28 mouse cellular contexts compared by ENCODE assay signal in genomic region chr7:45147267-45147666, GRCm38 (mm10). TPM values are rescaled to one million over a fixed set of nuclear protein-coding genes. Genes with fewer than 3 reads are reported as not detected.
A peak's percentile ranks its signal among the peaks of the same experiment; 100 is the strongest.
DNase-seq lines count a peak whose midpoint lies in the region; ATAC-seq and TF ChIP-seq lines count a peak whose summit lies in the region.
"Had no signal": no experiment of that assay in that cellular context is flagged by ENCODE, and none has a peak within 500 bp of the region (broad histone marks: within the 10 kb centered on the region; RNA-seq: fewer than 3 reads in every experiment).

No protein-coding gene starts in this region.

- H3K9me3 ChIP-seq in midbrain, embryonic 16.5 days (replicated peaks; ENCODE audit: control insufficient read depth, low read length, poor library complexity, severe bottlenecking): no peaks in the 10 kb centered on the region
- no peaks in the 10 kb centered on the region for H3K9me3 ChIP-seq in midbrain, postnatal 0 days (ENCODE audit: low read length)
- no peaks in the 10 kb centered on the region for H3K9me3 ChIP-seq in kidney, postnatal 0 days (replicated peaks; ENCODE audit: low read length)
- H3K9me3 ChIP-seq: embryonic facial prominence, embryonic 10.5 days; embryonic facial prominence, embryonic 15.5 days; forebrain, embryonic 13.5 days; heart, embryonic 13.5 days; limb, embryonic 13.5 days; liver, embryonic 15.5 days; stomach, embryonic 15.5 days had no signal

- no peak for ATAC-seq in midbrain, embryonic 16.5 days
- ATAC-seq in midbrain, postnatal 0 days (ENCODE audit: low FRiP score): no peak
- ATAC-seq in kidney, postnatal 0 days (replicated peaks; ENCODE audit: low FRiP score, low read depth): peak; percentile 17; the same call in 1 of the 2 replicates
- ATAC-seq in megakaryocyte progenitor cell, adult 5-6 weeks (replicated peaks; ENCODE audit: poor library complexity): no peak
- ATAC-seq: CD4-positive, CD25-positive, alpha-beta regulatory T cell, adult 4 months; forebrain, embryonic 13.5 days; hindbrain, embryonic 16.5 days had no signal

- H3K27ac ChIP-seq in midbrain, embryonic 16.5 days (ENCODE audit: low read length): no peak overlapping the region
- no peak overlapping the region for H3K27ac ChIP-seq in midbrain, postnatal 0 days (ENCODE audit: low read depth, low read length)
- H3K27ac ChIP-seq in kidney, postnatal 0 days: peak overlapping the region; percentile 64; the same call in 1 of the 2 replicates
- H3K27ac ChIP-seq: embryonic facial prominence, embryonic 10.5 days; embryonic facial prominence, embryonic 15.5 days; forebrain, embryonic 13.5 days; limb, embryonic 13.5 days; liver, embryonic 15.5 days; macrophage; stomach, embryonic 15.5 days had no signal

- no peaks in the 10 kb centered on the region for H3K4me1 ChIP-seq in midbrain, embryonic 16.5 days (ENCODE audit: control insufficient read depth, insufficient read depth, low read length)
- no peaks in the 10 kb centered on the region for H3K4me1 ChIP-seq in midbrain, postnatal 0 days (ENCODE audit: insufficient read depth, low read length)
- H3K4me1 ChIP-seq in kidney, postnatal 0 days (replicated peaks; ENCODE audit: insufficient read depth, low read length): peaks cover 11% of the 10 kb centered on the region

- H3K4me3 ChIP-seq in midbrain, embryonic 16.5 days (ENCODE audit: low read depth, low read length): no peak overlapping the region
- no peak overlapping the region for H3K4me3 ChIP-seq in midbrain, postnatal 0 days (ENCODE audit: low read depth, low read length)
- no peak overlapping the region for H3K4me3 ChIP-seq in kidney, postnatal 0 days (replicated peaks; ENCODE audit: low read depth, low read length)
- H3K4me3 ChIP-seq: embryonic facial prominence, embryonic 10.5 days; embryonic facial prominence, embryonic 15.5 days; forebrain, embryonic 13.5 days; heart, embryonic 13.5 days; limb, embryonic 13.5 days; liver, embryonic 15.5 days; stomach, embryonic 15.5 days had no signal

- no peaks in the 10 kb centered on the region for H3K27me3 ChIP-seq in midbrain, embryonic 16.5 days (ENCODE audit: control insufficient read depth, insufficient read depth, low read depth, low read length)
- no peaks in the 10 kb centered on the region for H3K27me3 ChIP-seq in midbrain, postnatal 0 days (ENCODE audit: insufficient read depth, low read length)
- no peaks in the 10 kb centered on the region for H3K27me3 ChIP-seq in kidney, postnatal 0 days (ENCODE audit: insufficient read depth, low read length)
- H3K27me3 ChIP-seq: embryonic facial prominence, embryonic 15.5 days; forebrain, embryonic 13.5 days; heart, embryonic 13.5 days; limb, embryonic 13.5 days; liver, embryonic 15.5 days; stomach, embryonic 15.5 days had no signal

- DNase-seq in kidney, adult 11 months: peak; percentile 62
- no peak for DNase-seq in kidney, postnatal 4 days
- DNase-seq in midbrain, postnatal 0 days (ENCODE audit: low spot score): no peak
- DNase-seq in kidney, postnatal 0 days (ENCODE audit: low spot score): no peak
- DNase-seq in thymus, postnatal 25 days: no peak
- DNase-seq: adrenal gland, postnatal 25 days; cerebellum, adult 18-20 months; gastrocnemius, postnatal 10 days; heart, postnatal 10 days; layer of hippocampus, adult 9-11 months; midbrain, embryonic 14.5 days; right cerebral cortex, postnatal 25 days had no signal

- H3K4me2 ChIP-seq in midbrain, embryonic 16.5 days (ENCODE audit: low read length): no peak overlapping the region
- H3K4me2 ChIP-seq in midbrain, postnatal 0 days (ENCODE audit: low read depth, low read length, poor library complexity, severe bottlenecking): no peak overlapping the region
- no peak overlapping the region for H3K4me2 ChIP-seq in kidney, postnatal 0 days (ENCODE audit: low read length)
- H3K4me2 ChIP-seq: embryonic facial prominence, embryonic 15.5 days; forebrain, embryonic 13.5 days; heart, embryonic 13.5 days; limb, embryonic 13.5 days; liver, embryonic 15.5 days; stomach, embryonic 15.5 days had no signal

- H3K36me3 ChIP-seq in midbrain, embryonic 16.5 days (ENCODE audit: control insufficient read depth, insufficient read depth, low read length): peaks cover 8% of the 10 kb centered on the region; the same call in 1 of the 2 replicates
- H3K36me3 ChIP-seq in midbrain, postnatal 0 days (ENCODE audit: insufficient read depth, low read length): peaks cover 5% of the 10 kb centered on the region; the same call in 1 of the 2 replicates
- peaks cover 37% of the 10 kb centered on the region for H3K36me3 ChIP-seq in kidney, postnatal 0 days (ENCODE audit: insufficient read depth, low read length)

- H3K9ac ChIP-seq in midbrain, embryonic 16.5 days (ENCODE audit: low read depth, low read length): peak overlapping the region; percentile 17; the same call in 1 of the 2 replicates
- no peak overlapping the region for H3K9ac ChIP-seq in midbrain, postnatal 0 days (replicated peaks; ENCODE audit: low read length, poor library complexity, severe bottlenecking)
- H3K9ac ChIP-seq in kidney, postnatal 0 days (ENCODE audit: low read depth, low read length): no peak overlapping the region
- H3K9ac ChIP-seq: embryonic facial prominence, embryonic 15.5 days; forebrain, embryonic 13.5 days; heart, embryonic 13.5 days; limb, embryonic 13.5 days; liver, embryonic 15.5 days; stomach, embryonic 15.5 days had no signal

- WGBS in midbrain, embryonic 16.5 days: 95% methylated on average over 11 of the region's 11 CpGs
- 88% methylated on average over 11 of the region's 11 CpGs for WGBS in midbrain, postnatal 0 days
- WGBS in kidney, postnatal 0 days: 88% methylated on average over 11 of the region's 11 CpGs

- TF ChIP-seq CTCF in midbrain, postnatal 0 days (IDR thresholded peaks at IDR 0.05): no peak
- TF ChIP-seq CTCF in kidney, postnatal 0 days (IDR thresholded peaks at IDR 0.05; ENCODE audit: low read depth): no peak

RNA-seq across cellular contexts. Expression of gene Pih1d1, which starts 6.8 kb away (rescaled TPM):
- 89.9 and 91.9 TPM in 2 replicates for polyA plus RNA-seq in midbrain, embryonic 16.5 days (2015; fragmentation: Nextera tagmentation; extraction: Ambion mirVana)
- 104 and 124 TPM in 2 replicates for total RNA-seq in midbrain, postnatal 0 days (2014; rRNA removed)
- polyA plus RNA-seq in midbrain, postnatal 0 days (2015; fragmentation: Nextera tagmentation; extraction: Ambion mirVana): 77.1 and 81.6 TPM in 2 replicates
- polyA plus RNA-seq in kidney, postnatal 0 days (2015; fragmentation: Nextera tagmentation; extraction: Ambion mirVana): 81.3 and 88.6 TPM in 2 replicates
- total RNA-seq in megakaryocyte progenitor cell, adult 5-6 weeks (2015): 114 and 146 TPM in 2 replicates
- 34.9 and 61.8 TPM in 2 replicates for total RNA-seq in megakaryocyte progenitor cell, adult 5-6 weeks (2017)

RNA-seq across cellular contexts. Expression of gene Aldh16a1, which starts 7.1 kb away (rescaled TPM):
- 13.7 and 18.2 TPM in 2 replicates for polyA plus RNA-seq in midbrain, embryonic 16.5 days (2015; fragmentation: Nextera tagmentation; extraction: Ambion mirVana)
- total RNA-seq in midbrain, postnatal 0 days (2014; rRNA removed): 18.9 and 22.0 TPM in 2 replicates
- polyA plus RNA-seq in midbrain, postnatal 0 days (2015; fragmentation: Nextera tagmentation; extraction: Ambion mirVana): 12.9 and 15.2 TPM in 2 replicates
- polyA plus RNA-seq in kidney, postnatal 0 days (2015; fragmentation: Nextera tagmentation; extraction: Ambion mirVana): 55.4 and 62.7 TPM in 2 replicates
- total RNA-seq in megakaryocyte progenitor cell, adult 5-6 weeks (2015): 57.5 and 59.3 TPM in 2 replicates
- total RNA-seq in megakaryocyte progenitor cell, adult 5-6 weeks (2017): 23.4 and 25.8 TPM in 2 replicates

RNA-seq across cellular contexts. Expression of gene Flt3l, which starts 11.0 kb away (rescaled TPM):
- 1.5 and 2.2 TPM in 2 replicates for polyA plus RNA-seq in midbrain, embryonic 16.5 days (2015; fragmentation: Nextera tagmentation; extraction: Ambion mirVana)
- total RNA-seq in midbrain, postnatal 0 days (2014; rRNA removed): 3.4 and 7.8 TPM in 2 replicates
- 1.3 and 1.7 TPM in 2 replicates for polyA plus RNA-seq in midbrain, postnatal 0 days (2015; fragmentation: Nextera tagmentation; extraction: Ambion mirVana)
- 2.2 and 2.4 TPM in 2 replicates for polyA plus RNA-seq in kidney, postnatal 0 days (2015; fragmentation: Nextera tagmentation; extraction: Ambion mirVana)
- total RNA-seq in megakaryocyte progenitor cell, adult 5-6 weeks (2015): 8.2 and 8.5 TPM in 2 replicates
- 4.7 and 7.0 TPM in 2 replicates for total RNA-seq in megakaryocyte progenitor cell, adult 5-6 weeks (2017)

RNA-seq across cellular contexts. Expression of gene Gm45713, which starts 11.2 kb away (rescaled TPM):
- polyA plus RNA-seq in midbrain, embryonic 16.5 days (2015; fragmentation: Nextera tagmentation; extraction: Ambion mirVana): 0.41 TPM in 1 of 2 replicates, not detected in the other
- total RNA-seq in midbrain, postnatal 0 days (2014; rRNA removed): 2.0 TPM in 1 of 2 replicates, not detected in the other
- 0.39 TPM in 1 of 2 replicates, not detected in the other for polyA plus RNA-seq in midbrain, postnatal 0 days (2015; fragmentation: Nextera tagmentation; extraction: Ambion mirVana)
- polyA plus RNA-seq in kidney, postnatal 0 days (2015; fragmentation: Nextera tagmentation; extraction: Ambion mirVana): 0.83 and 1.3 TPM in 2 replicates
- total RNA-seq in megakaryocyte progenitor cell, adult 5-6 weeks (2015): not detected in 2 replicates
- total RNA-seq in megakaryocyte progenitor cell, adult 5-6 weeks (2017): 1.4 TPM in 1 of 2 replicates, not detected in the other
- total RNA-seq: adrenal gland, postnatal 25 days; gastrocnemius, postnatal 10 days; heart, postnatal 10 days; left cerebral cortex, adult 18-20 months; left cerebral cortex, postnatal 25 days had no signal
- polyA plus RNA-seq: CD4-positive, CD25-positive, alpha-beta regulatory T cell, adult 4 months; embryonic facial prominence, embryonic 10.5 days; liver, embryonic 15.5 days; macrophage had no signal

RNA-seq across cellular contexts. Expression of gene Slc17a7, which starts 16.5 kb away (rescaled TPM):
- 0.55 and 1.1 TPM in 2 replicates for polyA plus RNA-seq in midbrain, embryonic 16.5 days (2015; fragmentation: Nextera tagmentation; extraction: Ambion mirVana)
- total RNA-seq in midbrain, postnatal 0 days (2014; rRNA removed): 1.9 and 2.5 TPM in 2 replicates
- polyA plus RNA-seq in midbrain, postnatal 0 days (2015; fragmentation: Nextera tagmentation; extraction: Ambion mirVana): 0.95 and 0.96 TPM in 2 replicates
- polyA plus RNA-seq in kidney, postnatal 0 days (2015; fragmentation: Nextera tagmentation; extraction: Ambion mirVana): 0.17 TPM in 2 replicates
- 0.07 TPM in 1 of 2 replicates, not detected in the other for total RNA-seq in megakaryocyte progenitor cell, adult 5-6 weeks (2015)
- total RNA-seq in megakaryocyte progenitor cell, adult 5-6 weeks (2017): not detected in 2 replicates
- total RNA-seq: hematopoietic stem cell, adult 5-6 weeks; neutrophil, adult 5-6 weeks had no signal
- polyA plus RNA-seq: CD4-positive, CD25-positive, alpha-beta regulatory T cell, adult 4 months; liver, embryonic 15.5 days; macrophage; stomach, embryonic 15.5 days had no signal
